Mouse (Mus musculus) midbrain, postnatal 0 days (tissue): ENCODE results near the gene Tmsb10. TPM values are rescaled to one million over a fixed set of nuclear protein-coding genes. Genes with fewer than 3 reads are reported as not detected.
A peak's percentile ranks its signal among the peaks of the same experiment; 100 is the strongest.

Source experiments
- ATAC-seq: fragments of 200-750 bp; cut with Nextera tagmentation; 2 replicates; pipeline ENCODE4 v1.8.0; 2017; ENCODE audit warnings: moderate number of reproducible peaks, mild to moderate bottlenecking, moderate TSS enrichment, moderate library complexity; ENCODE audit not compliant: low FRiP score
- DNase-seq: peaks from one replicate; pipeline ENCODE4 v3.0.0-alpha.2; 2015; ENCODE audit warnings: low spot score
- H3K27ac ChIP-seq: fragments of 300-500 bp; sonication (generic); 2 replicates; pipeline ENCODE4 v1.5.1; 2014; ENCODE audit warnings: low read depth, mild to moderate bottlenecking, low read length, mixed read lengths
- H3K27me3 ChIP-seq: fragments of 300-500 bp; sonication (generic); 2 replicates; pipeline ENCODE4 v1.6.1; 2014; ENCODE audit warnings: low read length, control low read depth, mixed read lengths; ENCODE audit not compliant: insufficient read depth
- H3K36me3 ChIP-seq: fragments of 300-500 bp; sonication (generic); 2 replicates; pipeline ENCODE4 v1.6.1; 2014; ENCODE audit warnings: low read length, control low read depth, mixed read lengths; ENCODE audit not compliant: insufficient read depth
- H3K4me1 ChIP-seq: fragments of 300-500 bp; sonication (generic); 2 replicates; pipeline ENCODE4 v1.6.1; 2014; ENCODE audit warnings: mild to moderate bottlenecking, control low read depth, antibody characterized with exemption, low read length, mixed read lengths; ENCODE audit not compliant: insufficient read depth
- H3K4me2 ChIP-seq: fragments of 300-500 bp; sonication (generic); 2 replicates; pipeline ENCODE4 v1.6.1; 2014; ENCODE audit warnings: low read depth, mild to moderate bottlenecking, low read length, mixed read lengths; ENCODE audit not compliant: poor library complexity, severe bottlenecking
- H3K4me3 ChIP-seq: fragments of 300-500 bp; sonication (generic); 2 replicates; pipeline ENCODE4 v1.5.1; 2014; ENCODE audit warnings: low read depth, mild to moderate bottlenecking, low read length, moderate library complexity
- H3K9ac ChIP-seq: fragments of 300-500 bp; sonication (generic); replicated peaks from 2 replicates; pipeline ENCODE4 v1.6.1; 2014; ENCODE audit warnings: mild to moderate bottlenecking, low read length, moderate library complexity, mixed read lengths; ENCODE audit not compliant: poor library complexity, severe bottlenecking
- H3K9me3 ChIP-seq: fragments of 300-500 bp; sonication (generic); 2 replicates; pipeline ENCODE4 v1.6.1; 2016; ENCODE audit warnings: low read length, control low read depth
- CTCF ChIP-seq: IDR thresholded peaks from 2 replicates; pipeline ENCODE4 v1.5.1; 2016; ENCODE audit warnings: antibody characterized with exemption, mild to moderate bottlenecking
- WGBS: fragments of 180-500 bp; shearing (Covaris S2); extraction: QIAGEN DNeasy Blood & Tissue Kit; methylation state at CpG from one replicate; pipeline ENCODE4 v1.1.7; 2014; 5-methylcytosine and 5-hydroxymethylcytosine counted together
- polyA plus RNA-seq: library from polyadenylated mRNA; unstranded; fragments of >200 nt; fragmentation: Nextera tagmentation; extraction: Ambion mirVana; gene quantifications from 2 replicates; pipeline ENCODE4 v1.2.1, GENCODE M21; 2015
- total RNA-seq: library from RNA; depleted of rRNA; stranded (reverse); fragments of >200 nt; gene quantifications from 2 replicates; pipeline ENCODE4 v1.2.3, GENCODE M21; 2014; rRNA removed

Tmsb10 gene
- total RNA-seq, result 504 and 572 TPM in 2 replicates
- 6,498 and 6,879 TPM in 2 replicates for polyA plus RNA-seq

- H3K36me3 ChIP-seq, result no peaks in the 10 kb centered on the region
- peaks cover 9% of the 10 kb centered on the region; the same call in 1 of the 2 replicates for H3K4me1 ChIP-seq
- peak within 1 kb of the TSS; percentile 98 for H3K27ac ChIP-seq
- H3K4me3 ChIP-seq, result peak within 1 kb of the TSS; percentile 77
- ATAC-seq (peak; percentile 64; the same call in 1 of the 2 replicates), DNase-seq (no peak)
- WGBS, result under 1% methylated on average over 18 of the region's 19 CpGs
- H3K27me3 ChIP-seq, result no peaks in the 10 kb centered on the region
- H3K9me3 ChIP-seq, result no peaks in the 10 kb centered on the region
- TF ChIP-seq CTCF, result no peak
- H3K9ac ChIP-seq, result peak within 1 kb of the TSS; percentile 98
- peak within 1 kb of the TSS; percentile 87 for H3K4me2 ChIP-seq
Measured at GRCm38 (mm10) chr6:72958662-72959071, at the start of gene Tmsb10. TSS of gene Tmsb10 (minus strand) at chr6:72958748.

DNA sequence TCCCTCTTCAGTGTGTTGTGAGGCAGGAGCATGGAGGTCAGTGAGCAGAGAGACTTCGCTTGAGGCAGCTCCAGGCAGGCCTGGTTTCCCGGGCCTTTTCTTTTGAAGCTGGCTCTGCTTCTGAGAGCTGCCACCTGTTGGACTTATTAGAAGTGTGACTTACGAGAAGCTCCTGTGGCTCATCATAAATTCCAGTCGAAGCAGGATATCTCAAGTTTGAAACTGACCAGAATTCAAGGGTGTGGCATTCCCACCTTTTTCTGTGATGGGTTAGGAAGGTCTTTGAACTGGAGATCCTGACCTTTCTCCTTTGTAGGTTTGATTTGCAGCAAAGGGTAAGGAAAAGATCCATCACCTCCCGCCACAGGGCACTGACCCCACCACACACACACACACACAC is 45.1 kb upstream of the Tmsb10 start:
- Histone ChIP-seq H3K9ac (no peak overlapping the region), H3K27ac (no peak overlapping the region), H3K36me3 (no peaks in the 10 kb centered on the region), H3K9me3 (no peaks in the 10 kb centered on the region), H3K4me2 (no peak overlapping the region), H3K4me1 (no peaks in the 10 kb centered on the region), H3K27me3 (no peaks in the 10 kb centered on the region), H3K4me3 (no peak overlapping the region)
- no peak for TF ChIP-seq CTCF
- ATAC-seq (no peak), DNase-seq (no peak)
- WGBS, result 75% methylated on average over 5 of the region's 5 CpGs

GRCm38 (mm10) chr6:73002391-73002790 is 43.8 kb upstream of the Tmsb10 start:
- no peak overlapping the region for H3K4me3 ChIP-seq
- H3K36me3 ChIP-seq, result no peaks in the 10 kb centered on the region
- ATAC-seq, result no peak
- H3K27ac ChIP-seq, result no peak overlapping the region
- 52% methylated on average over 1 of the region's 1 CpGs for WGBS
- H3K4me2 ChIP-seq, result no peak overlapping the region
- no peaks in the 10 kb centered on the region for H3K9me3 ChIP-seq
- no peak for DNase-seq
- TF ChIP-seq CTCF, result no peak
- no peaks in the 10 kb centered on the region for H3K27me3 ChIP-seq
- no peak overlapping the region for H3K9ac ChIP-seq
- H3K4me1 ChIP-seq, result no peaks in the 10 kb centered on the region

DNA sequence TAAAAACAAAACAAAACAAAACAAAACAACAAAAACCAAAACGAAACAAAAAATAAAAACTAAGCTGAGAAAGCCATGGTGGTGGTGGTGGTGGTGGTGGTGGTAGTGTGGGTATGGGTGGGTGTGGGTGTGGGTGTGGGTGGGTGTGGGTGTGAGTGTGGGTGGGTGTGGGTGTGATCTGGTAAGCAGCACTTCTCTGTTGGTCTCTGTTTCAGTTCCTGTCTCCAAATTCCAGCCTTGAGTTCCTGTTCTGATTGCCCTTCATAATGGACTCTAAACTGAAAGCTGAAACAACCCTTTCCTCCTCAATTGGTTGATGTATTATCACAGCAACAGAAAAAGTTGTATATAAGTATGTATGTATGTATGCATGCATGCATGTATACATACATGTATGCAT is 40.3 kb upstream of the Tmsb10 start:
- WGBS, result 86% methylated on average over 1 of the region's 1 CpGs
- no peak for TF ChIP-seq CTCF
- no peak overlapping the region for H3K9ac ChIP-seq
- H3K27ac ChIP-seq, result no peak overlapping the region
- no peak overlapping the region for H3K4me2 ChIP-seq
- no peaks in the 10 kb centered on the region for H3K9me3 ChIP-seq
- H3K27me3 ChIP-seq, result no peaks in the 10 kb centered on the region
- ATAC-seq (no peak), DNase-seq (no peak)
- no peak overlapping the region for H3K4me3 ChIP-seq
- no peaks in the 10 kb centered on the region for H3K36me3 ChIP-seq
- no peaks in the 10 kb centered on the region for H3K4me1 ChIP-seq

- Histone ChIP-seq H3K9me3 (no peaks in the 10 kb centered on the region), H3K4me1 (no peaks in the 10 kb centered on the region), H3K27ac (no peak overlapping the region), H3K9ac (no peak overlapping the region), H3K4me2 (no peak overlapping the region), H3K4me3 (no peak overlapping the region), H3K27me3 (no peaks in the 10 kb centered on the region), H3K36me3 (no peaks in the 10 kb centered on the region)
- WGBS, result 82% methylated on average over 5 of the region's 5 CpGs
- no peak for TF ChIP-seq CTCF
- DNase-seq, result no peak
- ATAC-seq, result no peak
Measured at GRCm38 (mm10) chr6:72993688-72994082, 35.1 kb upstream of the Tmsb10 start.

DNA sequence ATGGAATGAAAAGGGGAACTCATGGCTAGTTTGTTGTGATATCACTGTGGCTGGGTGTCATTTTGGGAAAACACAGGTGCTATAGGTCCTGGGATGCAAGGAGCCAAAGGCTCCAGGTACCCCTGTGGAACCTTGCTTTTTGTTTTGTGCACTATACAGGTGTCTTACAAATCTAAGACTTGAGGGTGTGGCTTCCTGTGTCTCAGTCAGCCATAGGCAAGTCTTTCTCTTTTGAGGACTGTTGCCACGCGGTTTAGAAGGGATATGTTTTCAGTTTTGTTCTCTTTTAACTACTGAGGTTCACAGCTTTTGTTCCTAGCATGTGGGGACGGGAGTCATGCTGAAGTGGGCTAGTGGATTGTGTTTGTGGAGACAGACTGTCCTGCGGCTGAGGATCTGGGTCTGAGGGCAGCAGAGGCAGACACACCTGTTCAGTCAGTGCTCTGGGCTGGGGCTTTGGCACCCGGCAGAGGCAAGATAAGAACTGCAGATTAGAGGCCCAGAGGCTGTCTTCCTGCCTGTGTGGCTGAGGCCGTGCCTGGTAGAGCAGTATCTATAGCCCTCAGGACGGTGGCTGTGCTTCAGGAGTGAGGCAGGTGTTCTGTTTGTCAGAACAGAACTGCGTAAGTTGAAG is 34.6 kb upstream of the Tmsb10 start:
- no peak overlapping the region for H3K4me3 ChIP-seq
- H3K9me3 ChIP-seq, result no peaks in the 10 kb centered on the region
- H3K27me3 ChIP-seq, result no peaks in the 10 kb centered on the region
- H3K27ac ChIP-seq, result no peak overlapping the region
- H3K36me3 ChIP-seq, result no peaks in the 10 kb centered on the region
- no peak for TF ChIP-seq CTCF
- no peak overlapping the region for H3K4me2 ChIP-seq
- no peak overlapping the region for H3K9ac ChIP-seq
- ATAC-seq (no peak), DNase-seq (no peak)
- 79% methylated on average over 8 of the region's 8 CpGs for WGBS
- no peaks in the 10 kb centered on the region for H3K4me1 ChIP-seq
